Mouse (Mus musculus) ovary, postnatal 10 days (tissue): ENCODE results near the gene Prtg.

Experiments used
- DNase-seq: peaks from one replicate; pipeline ENCODE4 v3.0.0; 2022; ENCODE audit warnings: low spot score

The Prtg gene

GRCm38 (mm10) chr9:72911381-72911780 lies 104.7 kb downstream of the Prtg start:
- DNase-seq: no peak

DNA sequence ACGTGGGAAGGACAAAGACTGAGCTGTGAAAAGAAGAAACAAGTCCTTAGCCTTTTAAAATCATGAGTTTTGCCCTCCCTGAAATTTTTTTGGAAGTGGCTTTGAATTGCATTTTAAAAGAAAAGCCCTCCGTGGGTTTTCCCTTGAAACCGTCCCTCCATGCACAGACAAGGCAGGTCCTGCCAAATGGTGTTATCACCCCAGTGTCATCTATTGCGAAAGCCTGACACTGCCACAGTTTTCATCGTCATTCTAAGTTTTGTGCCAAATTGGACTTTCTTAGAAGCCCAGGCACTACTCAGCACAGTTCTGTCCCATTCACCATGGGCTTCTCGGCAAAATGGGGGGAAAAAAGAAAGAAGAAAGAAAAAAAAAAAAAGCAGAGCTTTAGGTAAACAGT lies 106.9 kb downstream of the Prtg start:
- DNase-seq: no peak

- DNase-seq: no peak
Observed at GRCm38 (mm10) chr9:72915728-72916127, 109.1 kb downstream of the Prtg start.

DNA sequence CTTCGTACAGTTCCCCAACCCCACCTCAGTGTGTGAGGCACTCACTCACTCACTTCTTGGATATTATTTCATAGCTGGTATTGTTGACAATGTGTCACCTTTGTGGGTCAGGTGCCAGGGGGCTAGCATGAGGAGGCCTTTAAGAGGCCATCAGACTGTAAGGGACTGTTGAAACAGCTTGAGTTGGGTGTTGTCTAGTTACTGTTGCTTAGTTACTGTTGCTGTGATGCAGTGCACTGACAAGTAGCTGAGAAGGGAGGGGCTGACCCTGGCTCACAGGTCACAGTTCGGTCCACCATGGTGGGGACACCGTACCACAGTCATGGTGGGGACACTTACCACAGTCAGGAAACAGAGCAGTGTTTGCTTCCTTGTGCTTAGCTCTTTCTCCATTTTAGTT lies 116.4 kb downstream of the Prtg start:
- no peak for DNase-seq

DNA sequence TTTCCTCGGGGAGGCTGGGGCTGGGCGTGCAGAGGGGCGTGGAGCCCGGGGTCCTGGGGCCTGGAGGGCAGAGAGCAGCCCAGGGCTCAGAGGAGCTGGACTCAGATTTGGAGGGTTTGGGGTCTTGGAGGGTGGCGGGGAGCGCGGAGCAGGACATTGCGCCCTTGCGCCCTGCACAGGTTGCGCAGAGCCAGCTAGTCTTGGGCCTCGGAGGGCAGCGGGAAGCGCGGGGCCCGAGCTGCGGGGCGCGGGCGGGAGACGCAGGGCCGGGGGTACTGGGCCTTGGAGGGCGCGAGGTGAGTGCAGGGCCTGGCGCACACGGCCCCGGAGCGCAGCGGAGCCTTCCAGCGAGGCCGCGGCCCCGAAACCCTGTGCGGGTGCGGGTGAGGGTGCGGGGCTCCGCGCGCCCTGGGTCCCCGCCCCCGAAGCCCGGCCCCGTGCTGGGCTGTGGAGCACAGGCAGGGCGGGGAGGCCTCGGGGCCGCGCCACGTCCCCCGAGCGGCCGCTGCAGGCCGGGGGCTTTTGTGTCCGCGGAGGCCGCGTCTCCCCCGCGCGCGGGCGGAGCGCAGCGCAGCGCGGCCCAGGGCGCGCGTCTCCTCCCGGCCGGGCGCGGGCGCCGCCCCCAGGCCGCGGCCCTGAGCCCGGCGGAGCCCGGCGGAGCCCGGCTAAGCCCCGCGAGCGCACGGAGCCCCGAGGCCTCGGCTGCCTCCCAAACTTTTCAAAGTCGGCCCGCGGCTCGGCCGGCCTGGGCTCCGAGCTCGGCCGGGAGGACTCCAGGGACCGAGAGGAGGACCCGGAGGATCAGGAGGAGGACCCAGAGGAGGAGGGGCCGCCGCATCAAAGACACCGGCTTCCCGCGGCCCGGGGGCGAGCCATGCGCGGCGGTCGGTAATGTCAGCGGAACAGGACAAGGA lies 118.6 kb downstream of the Prtg start, which contains the start of gene Pygo1:
Gene Pygo1 (plus strand): TSS at position 625 of the 914 bp plus-strand sequence.
- DNase-seq: peak; percentile 45

DNA sequence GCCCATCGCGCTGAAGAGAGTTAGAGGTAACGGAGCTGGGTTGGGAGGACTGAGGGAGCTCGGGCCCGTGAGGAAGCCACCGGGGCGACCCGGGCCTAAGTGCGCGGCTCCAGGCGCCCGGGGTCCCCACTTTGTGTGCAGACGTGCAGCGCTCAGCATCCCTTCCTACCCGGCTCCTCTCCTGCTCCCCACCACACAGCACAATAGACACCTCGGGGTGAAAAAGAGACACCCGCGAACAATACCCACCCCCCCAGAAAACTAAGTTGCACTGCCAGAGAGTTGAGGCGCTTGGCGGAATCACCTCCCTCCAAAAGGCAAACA lies 119.2 kb downstream of the Prtg start:
- peak; percentile 52 for DNase-seq

- no peak for DNase-seq
Observed at GRCm38 (mm10) chr9:72931166-72931790, 124.6 kb downstream of the Prtg start.

DNA sequence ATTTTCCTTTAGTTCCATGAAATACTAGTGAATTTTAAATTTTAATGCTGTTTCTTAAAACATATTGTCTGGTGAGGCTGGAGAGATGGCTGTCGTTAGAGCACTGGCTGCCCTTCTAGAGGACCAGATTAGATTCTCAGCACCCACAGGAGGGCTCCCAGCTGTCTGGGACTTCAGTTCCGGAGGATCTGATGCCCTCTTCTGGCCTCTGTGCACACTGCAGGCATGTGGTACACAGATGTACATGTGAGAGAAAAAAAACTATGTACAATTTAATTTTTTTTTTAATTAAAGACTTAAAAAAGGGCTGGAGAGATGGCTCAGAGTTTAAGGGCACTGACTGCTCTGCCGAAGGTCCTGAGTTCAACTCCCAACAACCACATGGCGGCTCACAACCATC lies 128.6 kb downstream of the Prtg start:
- DNase-seq: no peak

DNA sequence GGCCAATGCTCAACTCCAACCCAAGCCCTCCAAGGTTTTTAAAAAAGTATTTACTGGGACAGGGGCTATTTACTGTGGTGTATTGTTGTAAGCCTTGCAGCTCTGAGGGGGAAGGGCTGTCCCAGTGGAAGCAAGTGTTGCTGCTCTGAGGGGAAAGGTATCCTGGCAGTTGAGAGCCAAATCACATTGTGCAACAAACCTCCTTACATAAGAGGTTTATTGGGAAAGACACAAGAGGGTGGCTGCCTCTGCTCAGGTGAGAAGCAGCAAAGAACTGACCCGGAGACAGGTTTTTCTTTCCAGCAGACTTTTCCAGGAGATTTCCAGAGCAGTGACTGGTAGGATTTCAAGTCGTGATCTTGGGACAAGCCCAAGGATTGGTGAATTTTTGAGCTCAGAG lies 129.6 kb downstream of the Prtg start:
- DNase-seq: no peak

DNA sequence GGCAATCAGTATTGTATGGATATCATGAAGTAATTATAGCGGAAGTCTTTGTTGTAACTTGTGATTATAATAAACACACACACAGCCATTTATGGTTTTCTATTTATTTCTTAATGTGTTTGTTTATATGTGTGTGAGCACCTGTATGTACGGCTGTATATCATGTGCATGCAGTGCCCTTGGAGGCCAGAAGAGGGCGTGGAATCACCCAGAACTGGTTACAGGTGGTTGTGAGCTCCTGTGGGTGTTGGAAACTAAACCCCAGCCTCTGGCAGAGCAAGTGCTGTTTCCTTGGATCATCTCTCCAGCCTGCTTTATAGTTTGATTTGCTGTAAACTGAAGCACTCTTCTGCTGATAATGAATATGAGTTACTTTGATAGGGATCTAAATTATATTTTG lies 136.8 kb downstream of the Prtg start:
- DNase-seq: no peak

GRCm38 (mm10) chr9:72944286-72944685 lies 137.6 kb downstream of the Prtg start:
- DNase-seq: no peak

- DNase-seq: no peak
Observed at GRCm38 (mm10) chr9:72947010-72947409, 140.3 kb downstream of the Prtg start.

- no peak for DNase-seq
Observed at GRCm38 (mm10) chr9:72949572-72949971, 142.9 kb downstream of the Prtg start.

- no peak for DNase-seq
Observed at GRCm38 (mm10) chr9:72954746-72955145, 148.1 kb downstream of the Prtg start.

GRCm38 (mm10) chr9:72955546-72955945 lies 148.9 kb downstream of the Prtg start:
- no peak for DNase-seq

- DNase-seq: peak; percentile 40
Observed at GRCm38 (mm10) chr9:72958521-72959450, 152.1 kb downstream of the Prtg start, which contains the start of the genes Dyx1c1 and Gm44503. Gene Dyx1c1, plus strand, starts transcription at chr9:72958785. Gene Gm44503, plus strand, starts transcription at chr9:72958852.

GRCm38 (mm10) chr9:72961346-72961745 lies 154.7 kb downstream of the Prtg start:
- no peak for DNase-seq

DNA sequence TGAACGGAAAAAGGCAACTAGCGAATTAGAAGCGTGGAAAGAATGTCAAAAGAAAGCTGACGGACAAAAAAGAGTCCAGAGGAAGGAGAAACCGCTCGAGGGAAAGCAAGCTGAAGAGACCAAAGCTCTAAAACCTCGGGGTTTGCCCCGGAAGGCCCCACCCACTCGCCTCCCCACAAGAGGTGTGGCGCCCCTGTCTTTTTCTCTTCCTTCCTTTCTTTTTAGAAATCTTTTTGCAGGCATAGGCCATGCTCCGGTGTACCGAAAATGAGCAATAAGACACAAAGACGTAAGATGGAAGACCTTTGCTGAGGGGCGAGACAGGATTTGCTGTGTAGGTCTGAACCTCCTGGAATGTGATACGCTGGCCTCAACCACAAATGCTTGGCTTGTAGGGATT lies 155.3 kb downstream of the Prtg start:
- DNase-seq: no peak
